Comparison of ENCODE assay signal across 20 mouse cellular contexts in the genomic region with DNA sequence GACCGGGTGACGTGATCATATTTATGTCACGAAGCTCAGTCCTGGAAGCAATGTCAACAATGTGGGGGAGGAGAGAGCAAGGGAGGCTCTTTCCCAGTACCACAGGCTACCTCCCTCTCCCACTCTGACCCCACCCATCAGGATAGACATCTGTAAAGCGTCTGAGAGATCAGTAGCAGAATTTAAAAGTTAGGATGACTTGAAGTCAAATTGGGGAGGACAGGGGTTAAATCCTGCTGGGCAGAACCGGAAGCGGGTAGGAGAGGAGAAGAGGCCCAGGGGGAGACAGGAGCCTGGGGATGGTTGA. TPM values are rescaled to one million over a fixed set of nuclear protein-coding genes. Genes with fewer than 3 reads are reported as not detected.
DNase-seq lines count a peak whose midpoint lies in the region; ATAC-seq and TF ChIP-seq lines count a peak whose summit lies in the region.
"Had no signal": no experiment of that assay in that cellular context is flagged by ENCODE, and none has a peak within 500 bp of the region (broad histone marks: within the 10 kb centered on the region; RNA-seq: fewer than 3 reads in every experiment).

No protein-coding gene starts in this region.

- no peaks in the 10 kb centered on the region; the same call in 1 of the 2 replicates for H3K36me3 ChIP-seq in heart, embryonic 11.5 days (ENCODE audit: control insufficient read depth, insufficient read depth, low read length)
- no peaks in the 10 kb centered on the region for H3K36me3 ChIP-seq in kidney, embryonic 16.5 days (ENCODE audit: insufficient read depth, low read length)
- H3K36me3 ChIP-seq in liver, embryonic 14.5 days (replicated peaks; ENCODE audit: control insufficient read depth, insufficient read depth, low read depth), result peaks cover 18% of the 10 kb centered on the region
- H3K36me3 ChIP-seq: midbrain, embryonic 15.5 days had no signal

- H3K27me3 ChIP-seq in heart, embryonic 11.5 days (ENCODE audit: control insufficient read depth, insufficient read depth, low read length), result no peaks in the 10 kb centered on the region
- H3K27me3 ChIP-seq in kidney, embryonic 16.5 days (ENCODE audit: insufficient read depth, low read length), result no peaks in the 10 kb centered on the region
- no peaks in the 10 kb centered on the region for H3K27me3 ChIP-seq in liver, embryonic 14.5 days (ENCODE audit: control insufficient read depth, insufficient read depth, low read length)
- H3K27me3 ChIP-seq: midbrain, embryonic 15.5 days had no signal

- intact Hi-C loops in heart, postnatal 10 days (cut with DNase I), result no loop called here
- intact Hi-C loops in left cerebral cortex, postnatal 4 days (cut with DNase I), result no loop called here

- no peak overlapping the region for H3K4me3 ChIP-seq in heart, embryonic 11.5 days (ENCODE audit: low read depth, low read length)
- no peak overlapping the region for H3K4me3 ChIP-seq in kidney, embryonic 16.5 days (ENCODE audit: low read length)
- H3K4me3 ChIP-seq in liver, embryonic 14.5 days (ENCODE audit: insufficient read depth in 1 of 2, low read depth in 2 of 2, low read length in 2 of 2), result peak overlapping the region; percentile 54 to 59
- H3K4me3 ChIP-seq: layer of hippocampus, adult 2 months; midbrain, embryonic 15.5 days had no signal

- H3K9me3 ChIP-seq in heart, embryonic 11.5 days (replicated peaks; ENCODE audit: control insufficient read depth, low read length), result no peaks in the 10 kb centered on the region
- no peaks in the 10 kb centered on the region for H3K9me3 ChIP-seq in kidney, embryonic 16.5 days (ENCODE audit: low read length)
- no peaks in the 10 kb centered on the region for H3K9me3 ChIP-seq in liver, embryonic 14.5 days (ENCODE audit: control insufficient read depth, low read length)
- H3K9me3 ChIP-seq: midbrain, embryonic 15.5 days had no signal

- 65% methylated on average over 6 of the region's 6 CpGs for WGBS in heart, embryonic 11.5 days (ENCODE audit: insufficient replicate concordance)
- 33% methylated on average over 6 of the region's 6 CpGs for WGBS in kidney, embryonic 16.5 days
- 32% methylated on average over 6 of the region's 6 CpGs for WGBS in liver, embryonic 14.5 days (ENCODE audit: insufficient replicate concordance)

- H3K27ac ChIP-seq in heart, embryonic 11.5 days (ENCODE audit: low read depth, low read length), result peak overlapping the region; percentile 46; the same call in 1 of the 2 replicates
- H3K27ac ChIP-seq in kidney, embryonic 16.5 days (ENCODE audit: low read length), result peak overlapping the region; percentile 67
- H3K27ac ChIP-seq in liver, embryonic 14.5 days, result peak overlapping the region; percentile 97
- H3K27ac ChIP-seq: hindbrain, embryonic 14.5 days; layer of hippocampus, adult 2 months; midbrain, embryonic 15.5 days had no signal

- no peak for ATAC-seq in heart, embryonic 11.5 days (replicated peaks; ENCODE audit: insufficient number of reproducible peaks, low FRiP score, low TSS enrichment)
- ATAC-seq in kidney, embryonic 16.5 days (ENCODE audit: low FRiP score, low TSS enrichment), result no peak
- ATAC-seq in liver, embryonic 14.5 days (ENCODE audit: insufficient read depth), result no peak; the same call in 1 of the 2 replicates
- ATAC-seq: forebrain, embryonic 14.5 days; midbrain, embryonic 15.5 days had no signal

- no peak for TF ChIP-seq CTCF in liver, embryonic 14.5 days (IDR thresholded peaks at IDR 0.05; ENCODE audit: low read depth)

- H3K9ac ChIP-seq in heart, embryonic 11.5 days (ENCODE audit: low read depth, low read length), result no peak overlapping the region
- H3K9ac ChIP-seq in kidney, embryonic 16.5 days (replicated peaks; ENCODE audit: low read length), result no peak overlapping the region
- H3K9ac ChIP-seq in liver, embryonic 14.5 days (replicated peaks), result peak overlapping the region; percentile 65
- H3K9ac ChIP-seq: hindbrain, embryonic 14.5 days; midbrain, embryonic 15.5 days had no signal

- H3K4me1 ChIP-seq in heart, embryonic 11.5 days (ENCODE audit: control insufficient read depth, insufficient read depth, low read length), result peaks cover 57% of the 10 kb centered on the region
- H3K4me1 ChIP-seq in kidney, embryonic 16.5 days (ENCODE audit: insufficient read depth, low read length), result peaks cover 49% of the 10 kb centered on the region
- H3K4me1 ChIP-seq in liver, embryonic 14.5 days (replicated peaks; ENCODE audit: control insufficient read depth in 2 of 2, insufficient read depth in 2 of 2, low read length in 1 of 2), result peaks cover 67 to 83% of the 10 kb centered on the region in 2 experiments

- peak overlapping the region; percentile 15; the same call in 1 of the 2 replicates for H3K4me2 ChIP-seq in heart, embryonic 11.5 days
- H3K4me2 ChIP-seq in kidney, embryonic 16.5 days (replicated peaks; ENCODE audit: low read depth, low read length), result no peak overlapping the region
- peak overlapping the region; percentile 92 for H3K4me2 ChIP-seq in liver, embryonic 14.5 days (ENCODE audit: low read depth)
- H3K4me2 ChIP-seq: hindbrain, embryonic 14.5 days; midbrain, embryonic 15.5 days had no signal

- TF ChIP-seq EP300 in liver, embryonic 14.5 days (IDR thresholded peaks at IDR 0.05; ENCODE audit: low read depth), result no peak

- DNase-seq in heart, postnatal 10 days, result no peak
- no peak for DNase-seq in kidney, adult 8-10 months
- peak; percentile 60 for DNase-seq in c-Kit-positive CD71-positive TER-119-positive erythroid progenitor cells, embryonic 14.5 days (ENCODE audit: low spot score)
- peak in 1 of 3 experiments; percentile 42 for DNase-seq in liver, embryonic 14.5 days (ENCODE audit: low read depth in 3 of 3, low spot score in 3 of 3)
- no peak for DNase-seq in left cerebral cortex, postnatal 4 days
- DNase-seq in cerebellum, adult 11 months, result no peak
- DNase-seq: adrenal gland, postnatal 36 days; cerebellum, postnatal 14 days; embryo, embryonic 11 days; kidney, adult 11 months; lung, adult 2 months; lung, postnatal 4 days; right cerebral cortex, postnatal 4 days; thymus, postnatal 14 days had no signal

RNA-seq across cellular contexts. Expression of a gene that starts 17.0 kb away (rescaled TPM):
- 11.1 and 12.6 TPM in 2 replicates for polyA plus RNA-seq in heart, embryonic 11.5 days (2014; fragmentation: Nextera tagmentation; extraction: Ambion mirVana)
- 10 to 100 TPM; 38.5 to 40.4 TPM for total RNA-seq in heart, postnatal 10 days (2021)
- polyA plus RNA-seq in kidney, embryonic 16.5 days (2015; fragmentation: Nextera tagmentation; extraction: Ambion mirVana), result 6.7 and 7.2 TPM in 2 replicates
- polyA plus RNA-seq in liver, embryonic 14.5 days (2012; rRNA removed), result 23.5 and 25.3 TPM in 2 replicates
- 27.6 and 30.6 TPM in 2 replicates for polyA plus RNA-seq in liver, embryonic 14.5 days (2014; fragmentation: Nextera tagmentation; extraction: Ambion mirVana)
- 1 to 10 TPM; 4.9 to 5.9 TPM for total RNA-seq in left cerebral cortex, postnatal 4 days (2021)

Comparison
In these comparisons a context has a peak if more than half of its experiments do, and no peak if none do; other contexts are left out.
1. H3K27ac ChIP-seq: peak in every context shown above with its lines; median percentile 97 in liver, embryonic 14.5 days; 67 in kidney, embryonic 16.5 days; 46 in heart, embryonic 11.5 days.
2. H3K4me3 ChIP-seq: peak in liver, embryonic 14.5 days (2 of 2); none in heart, embryonic 11.5 days (single experiment) and kidney, embryonic 16.5 days (single experiment).